Mouse (Mus musculus) liver, adult 10 weeks (tissue): ENCODE data around the gene Theg. TPM values are rescaled to one million over a fixed set of nuclear protein-coding genes. Genes with fewer than 3 reads are reported as not detected.

Experiments
- polyA plus RNA-seq: library from polyadenylated mRNA; stranded (reverse); fragments of 350-450 nt; fragmentation: Illumina TruSeq; extraction: RNeasy Lipid Tissue Mini Kit (QIAGEN cat#74804); gene quantifications from one replicate; pipeline ENCODE4 v1.2.3, GENCODE M21; 2014; ENCODE audit warnings: low read depth, low replicate concordance

Gene Theg
- polyA plus RNA-seq, result not detected

DNA sequence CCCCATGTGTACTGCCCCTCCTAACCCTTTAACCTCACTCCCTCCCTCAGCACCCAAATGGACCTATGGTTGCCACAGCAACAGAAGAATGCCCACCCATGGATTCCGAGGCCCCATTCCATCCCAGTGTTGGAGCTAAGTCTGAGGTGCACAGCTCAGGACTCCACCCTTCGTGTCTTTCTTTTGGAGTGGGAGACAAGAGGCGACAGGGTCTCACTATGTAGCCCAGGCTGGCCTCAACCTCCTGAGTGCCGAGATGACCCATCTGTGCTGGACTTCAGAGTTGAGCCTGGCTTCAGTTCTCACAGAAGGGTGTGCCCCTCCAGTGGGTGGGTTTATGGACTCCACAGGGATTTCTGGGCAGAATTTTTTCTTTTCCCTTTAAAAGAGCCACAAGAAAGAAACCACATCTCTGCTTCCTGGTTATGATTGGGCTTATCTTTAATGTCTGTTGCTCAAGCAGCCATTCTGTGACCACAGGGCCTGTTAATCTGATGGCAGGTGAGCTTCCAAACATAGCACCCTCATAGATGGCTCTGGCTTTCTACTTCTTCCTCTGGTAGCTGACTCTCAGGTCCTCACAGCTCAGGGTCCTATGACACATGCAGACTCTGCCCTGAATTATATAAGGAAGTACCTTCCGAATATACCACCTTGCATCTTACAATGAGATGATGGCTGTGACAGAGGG is at the start of gene Theg:
Theg (minus strand) TSS at position 271 of the 691 bp plus-strand sequence.

DNA sequence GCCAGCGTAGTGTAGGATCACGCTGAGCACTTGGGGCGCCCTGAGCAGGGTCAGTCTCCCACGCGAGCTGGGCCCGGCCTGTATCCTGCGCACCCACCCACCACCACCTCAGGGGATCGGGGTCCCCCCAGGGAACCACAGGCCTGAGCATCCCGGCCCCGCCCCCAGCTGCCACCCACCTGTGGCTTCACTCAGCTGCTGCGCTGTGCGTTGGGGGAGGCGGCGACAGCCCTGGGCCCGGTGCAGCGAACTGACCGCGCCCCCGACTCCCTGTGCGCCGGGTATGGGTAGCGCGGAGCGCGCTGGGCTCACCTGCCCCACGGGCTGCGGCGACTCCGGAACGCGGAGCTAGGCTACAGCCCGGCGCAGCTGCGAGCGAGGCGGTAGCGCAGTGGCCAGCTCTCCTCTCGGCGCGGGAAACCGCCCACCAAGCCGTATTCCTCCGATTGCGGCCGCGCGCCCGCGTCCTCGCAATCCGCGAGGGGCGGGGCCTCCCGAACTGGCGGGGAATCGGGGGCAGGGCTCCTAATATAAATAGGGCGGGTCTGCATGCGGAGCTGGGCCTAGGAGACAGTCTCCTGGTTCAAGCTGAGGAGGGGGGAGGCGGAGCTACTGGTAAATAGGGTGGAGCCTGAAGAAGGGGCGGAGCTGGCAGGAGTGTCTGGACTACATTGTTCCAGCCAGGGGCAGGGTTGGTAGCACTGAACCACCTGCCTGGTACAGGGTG is 26.6 kb upstream of the Theg start, which contains the start of gene C2cd4c:
C2cd4c (minus strand) TSS at position 448 of the 727 bp plus-strand sequence.

GRCm38 (mm10) chr10:79554330-79555237 is 32.5 kb downstream of the Theg start, which contains the start of gene Mier2:
Gene Mier2 (minus strand): TSS chr10:79555199.

GRCm38 (mm10) chr10:79533126-79533911 is 53.8 kb downstream of the Theg start, which contains the start of gene Plpp2:
Gene Plpp2 (minus strand): TSS chr10:79533796.

Other genes starting within 250 kb of the Theg start
- not detected for gene Vmn2r82, start 230.8 kb downstream of the Theg start, polyA plus RNA-seq
- gene Vmn2r83, start 118.6 kb downstream of the Theg start, polyA plus RNA-seq, result not detected
- 1.9 TPM for gene Plpp2, start 53.5 kb downstream of the Theg start, polyA plus RNA-seq
- 0.24 TPM for gene Mier2, start 32.1 kb downstream of the Theg start, polyA plus RNA-seq
- not detected for gene C2cd4c, start 26.7 kb upstream of the Theg start, polyA plus RNA-seq
- not detected for gene Shc2, start 50.6 kb upstream of the Theg start, polyA plus RNA-seq
- gene Odf3l2, start 58.4 kb upstream of the Theg start, polyA plus RNA-seq, result not detected
- not detected for gene Madcam1, start 77.2 kb upstream of the Theg start, polyA plus RNA-seq
- gene Tpgs1, start 82.0 kb upstream of the Theg start, polyA plus RNA-seq, result not detected
- 7.5 TPM for gene Cdc34, start 94.9 kb upstream of the Theg start, polyA plus RNA-seq
- not detected for gene Gzmm, start 101.7 kb upstream of the Theg start, polyA plus RNA-seq
- gene Bsg, start 117.2 kb upstream of the Theg start, polyA plus RNA-seq, result 261 TPM
- gene Hcn2, start 129.3 kb upstream of the Theg start, polyA plus RNA-seq, result not detected
- gene Polrmt, start 159.2 kb upstream of the Theg start, polyA plus RNA-seq, result 4.2 TPM
- gene Fgf22, start 167.7 kb upstream of the Theg start, polyA plus RNA-seq, result not detected
- 0.93 TPM for gene Rnf126, start 179.6 kb upstream of the Theg start, polyA plus RNA-seq
- gene Fstl3, start 189.9 kb upstream of the Theg start, polyA plus RNA-seq, result not detected
- gene Prss57, start 203.6 kb upstream of the Theg start, polyA plus RNA-seq, result not detected
- not detected for gene Palm, start 206.2 kb upstream of the Theg start, polyA plus RNA-seq
- not detected for gene Misp, start 233.7 kb upstream of the Theg start, polyA plus RNA-seq